Mouse (Mus musculus) liver, embryonic 11.5 days (tissue): ENCODE data around the gene Dpf2. TPM values are rescaled to one million over a fixed set of nuclear protein-coding genes. Genes with fewer than 3 reads are reported as not detected.
"Not testable (repeated sequence)": the region's sequence is repeated elsewhere in the genome, so short reads cannot be mapped to it uniquely, and the experiment has no call there.

Experiments
- ATAC-seq: fragments of 200-750 bp; cut with Nextera tagmentation; replicated peaks from 2 replicates; pipeline ENCODE4 v1.8.0; 2017; ENCODE audit warnings: moderate number of reproducible peaks, mild to moderate bottlenecking, moderate TSS enrichment, moderate library complexity; ENCODE audit not compliant: low FRiP score
- DNase-seq: peaks from one replicate; pipeline ENCODE4 v3.0.0-alpha.2; 2017; ENCODE audit warnings: low spot score
- H3K27ac ChIP-seq: fragments of 300-500 bp; sonication (generic); 2 replicates; pipeline ENCODE4 v1.5.1; 2014; ENCODE audit warnings: mild to moderate bottlenecking, low read depth, low read length, control low read depth
- H3K27me3 ChIP-seq: fragments of 300-500 bp; sonication (generic); replicated peaks from 2 replicates; pipeline ENCODE4 v1.6.1; 2014; ENCODE audit warnings: low read length, mixed read lengths; ENCODE audit not compliant: control insufficient read depth, insufficient read depth
- H3K36me3 ChIP-seq: fragments of 300-500 bp; sonication (generic); 2 replicates; pipeline ENCODE4 v1.6.1; 2014; ENCODE audit warnings: mild to moderate bottlenecking, low read length, moderate library complexity, mixed read lengths; ENCODE audit not compliant: control insufficient read depth, insufficient read depth
- H3K4me1 ChIP-seq: fragments of 300-500 bp; sonication (generic); replicated peaks from 2 replicates; pipeline ENCODE4 v1.6.1; 2014; ENCODE audit warnings: low read length, mixed read lengths; ENCODE audit not compliant: control insufficient read depth, insufficient read depth
- H3K4me2 ChIP-seq: fragments of 300-500 bp; sonication (generic); 2 replicates; pipeline ENCODE4 v1.6.1; 2014; ENCODE audit warnings: mild to moderate bottlenecking, control low read depth, moderate library complexity
- H3K4me3 ChIP-seq: fragments of 300-500 bp; sonication (generic); 2 replicates; pipeline ENCODE4 v1.5.1; 2014; ENCODE audit warnings: low read depth, low read length, control low read depth
- H3K9ac ChIP-seq: fragments of 300-500 bp; sonication (generic); 2 replicates; pipeline ENCODE4 v1.6.1; 2014; ENCODE audit warnings: low read depth, low read length, control low read depth
- H3K9me3 ChIP-seq: fragments of 300-500 bp; sonication (generic); 2 replicates; pipeline ENCODE4 v1.6.1; 2016; ENCODE audit warnings: low read length, inconsistent platforms, mixed read lengths; ENCODE audit not compliant: control insufficient read depth
- WGBS: fragments of 180-500 bp; shearing (Covaris S2); extraction: QIAGEN DNeasy Blood & Tissue Kit; methylation state at CpG from one replicate; pipeline ENCODE4 v1.1.7; 2014; 5-methylcytosine and 5-hydroxymethylcytosine counted together
- polyA plus RNA-seq: library from polyadenylated mRNA; unstranded; fragments of >200 nt; fragmentation: Nextera tagmentation; extraction: Ambion mirVana; gene quantifications from 2 replicates; pipeline ENCODE4 v1.2.1, GENCODE M21; 2014

Gene Dpf2
- polyA plus RNA-seq, 1 experiment from 2014 or later, result 119 TPM

DNA sequence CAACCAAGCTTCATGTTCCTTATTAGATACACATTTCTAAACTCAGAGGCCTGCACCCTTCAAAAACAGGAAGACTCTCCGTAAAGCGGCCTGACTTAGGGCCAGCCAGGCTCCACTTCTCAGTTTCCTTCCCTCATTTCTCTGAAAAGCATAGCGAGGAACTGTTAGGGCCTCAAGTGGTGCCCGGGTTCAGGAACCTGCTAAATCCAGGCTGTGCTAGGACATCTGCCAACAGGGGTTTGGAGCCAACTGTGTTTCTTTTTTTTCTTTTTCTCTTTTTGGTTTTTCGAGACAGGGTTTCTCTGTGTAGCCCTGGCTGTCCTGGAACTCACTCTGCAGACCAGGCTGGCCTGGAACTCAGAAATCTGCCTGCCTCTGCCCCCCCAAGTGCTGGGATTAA, 30.7 kb downstream of the Dpf2 start:
- not testable (repeated sequence) for H3K27ac ChIP-seq
- peaks cover 26% of the 10 kb centered on the region for H3K4me1 ChIP-seq

DNA sequence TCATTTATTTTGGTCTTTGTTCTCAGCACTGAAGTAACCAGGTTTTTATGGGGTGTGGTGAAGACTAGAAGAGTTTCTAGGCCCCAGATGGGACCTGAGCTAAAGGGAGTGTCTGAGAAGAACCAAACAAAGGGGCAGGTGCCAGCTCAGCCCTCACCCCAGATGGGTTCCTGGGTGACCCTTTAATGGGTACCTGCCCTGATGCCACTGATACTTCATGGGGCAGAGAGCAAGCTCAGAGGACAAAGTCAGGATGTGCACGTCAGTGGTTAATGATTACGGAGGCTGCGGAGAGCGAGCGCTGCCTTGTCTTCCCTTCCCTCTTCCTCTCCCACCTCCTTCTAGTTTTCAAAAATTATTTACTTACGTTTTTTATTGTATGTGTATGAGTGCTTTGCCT, 31.7 kb downstream of the Dpf2 start:
- Histone ChIP-seq H3K4me3 (no peak overlapping the region), H3K9me3 (no peaks in the 10 kb centered on the region), H3K27ac (no peak overlapping the region), H3K4me2 (no peak overlapping the region), H3K27me3 (no peaks in the 10 kb centered on the region), H3K4me1 (peaks cover 26% of the 10 kb centered on the region), H3K9ac (no peak overlapping the region), H3K36me3 (no peaks in the 10 kb centered on the region)
- WGBS, result 88% methylated on average over 6 of the region's 6 CpGs
- no peak for DNase-seq
- no peak for ATAC-seq

More for the DNA sequence above, 30.7 kb downstream of the Dpf2 start:
- H3K27me3 ChIP-seq, H3K36me3 ChIP-seq, H3K4me2 ChIP-seq, ATAC-seq, H3K9ac ChIP-seq, H3K4me3 ChIP-seq, DNase-seq, H3K9me3 ChIP-seq: not testable (repeated sequence)
- 56% methylated on average over 5 of the region's 5 CpGs for WGBS

DNA sequence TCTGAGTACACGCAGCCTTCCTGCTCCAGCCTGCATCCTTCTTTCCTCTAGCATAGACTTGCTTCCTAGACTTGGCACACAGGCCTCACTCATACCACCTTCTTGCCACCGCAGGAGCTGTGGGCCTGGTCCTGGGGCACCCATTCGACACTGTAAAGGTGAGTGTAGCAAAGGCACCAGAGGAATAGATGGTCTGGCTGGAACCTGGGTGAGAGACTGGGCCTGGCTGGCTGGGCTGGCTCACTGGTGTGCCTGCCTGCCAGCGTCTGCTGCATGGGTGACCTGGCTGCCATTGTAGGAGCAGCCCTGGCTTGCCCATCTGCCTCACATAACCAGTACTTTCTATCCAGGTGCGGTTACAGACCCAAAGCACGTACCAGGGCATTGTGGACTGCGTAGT, 33.1 kb downstream of the Dpf2 start:
- ATAC-seq, result no peak
- 88% methylated on average over 7 of the region's 7 CpGs for WGBS
- no peak for DNase-seq
- Histone ChIP-seq H3K27ac (no peak overlapping the region), H3K4me1 (peaks cover 27% of the 10 kb centered on the region), H3K9me3 (no peaks in the 10 kb centered on the region), H3K36me3 (no peaks in the 10 kb centered on the region), H3K4me2 (no peak overlapping the region), H3K4me3 (no peak overlapping the region), H3K9ac (no peak overlapping the region), H3K27me3 (no peaks in the 10 kb centered on the region)

DNA sequence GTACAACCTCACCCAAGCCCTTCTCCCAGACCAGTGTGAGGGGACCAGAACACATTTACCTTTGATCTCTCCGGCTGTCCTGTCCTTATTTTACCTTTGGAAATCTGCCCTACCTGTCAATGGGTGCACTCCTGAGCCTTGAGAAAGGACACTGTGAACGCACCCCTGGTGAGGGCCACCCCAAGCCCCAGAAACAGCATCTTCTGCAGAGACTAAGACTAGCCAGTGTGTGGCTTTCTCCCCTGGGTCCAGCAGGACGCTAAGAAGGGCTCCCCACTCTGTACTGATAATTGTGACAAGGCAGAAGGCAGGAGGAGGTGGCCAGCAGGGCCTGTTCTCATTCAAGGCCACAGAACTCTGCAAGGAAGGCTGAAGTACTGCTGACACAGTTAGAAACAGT, 33.9 kb downstream of the Dpf2 start:
- H3K4me1 ChIP-seq, result peaks cover 25% of the 10 kb centered on the region
- WGBS, result 67% methylated on average over 3 of the region's 3 CpGs
- DNase-seq (no peak), ATAC-seq (no peak)
- H3K27ac ChIP-seq, result no peak overlapping the region
- H3K9ac ChIP-seq, result 0 out of 2 replicates have a peak overlapping the region, but pooled peaks have one; percentile 7
- H3K4me2 ChIP-seq, result peak overlapping the region; percentile 39
- H3K36me3 ChIP-seq, result no peaks in the 10 kb centered on the region
- H3K27me3 ChIP-seq, result no peaks in the 10 kb centered on the region
- H3K9me3 ChIP-seq, result no peaks in the 10 kb centered on the region
- H3K4me3 ChIP-seq, result peak overlapping the region; percentile 23

DNA sequence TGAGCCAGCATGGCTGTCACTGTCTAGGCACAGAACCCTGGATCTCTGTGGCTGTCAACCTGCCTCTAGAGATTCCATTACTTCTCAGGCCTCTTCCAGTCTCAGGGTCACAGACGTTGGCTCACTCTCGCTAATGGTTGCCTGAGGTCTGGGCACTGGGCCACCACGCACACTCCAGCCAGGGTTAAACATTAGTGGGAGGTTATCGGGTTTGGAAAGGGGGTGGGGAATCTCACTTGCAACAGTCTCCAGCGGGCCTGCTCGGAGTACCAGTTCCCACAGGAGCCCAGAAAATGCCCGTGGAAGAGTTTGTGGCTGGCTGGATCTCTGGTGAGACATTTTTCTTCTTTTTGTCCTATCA, 34.5 kb downstream of the Dpf2 start:
- Histone ChIP-seq H3K9ac (peak overlapping the region; percentile 51; the same call in 1 of the 2 replicates), H3K4me3 (peak overlapping the region; percentile 23), H3K27ac (0 out of 2 replicates have a peak overlapping the region, but pooled peaks have one; percentile 2), H3K4me1 (peaks cover 28% of the 10 kb centered on the region), H3K9me3 (no peaks in the 10 kb centered on the region), H3K36me3 (no peaks in the 10 kb centered on the region), H3K4me2 (peak overlapping the region; percentile 39), H3K27me3 (no peaks in the 10 kb centered on the region)
- DNase-seq, result no peak
- WGBS, result 59% methylated on average over 7 of the region's 7 CpGs
- no peak for ATAC-seq

DNA sequence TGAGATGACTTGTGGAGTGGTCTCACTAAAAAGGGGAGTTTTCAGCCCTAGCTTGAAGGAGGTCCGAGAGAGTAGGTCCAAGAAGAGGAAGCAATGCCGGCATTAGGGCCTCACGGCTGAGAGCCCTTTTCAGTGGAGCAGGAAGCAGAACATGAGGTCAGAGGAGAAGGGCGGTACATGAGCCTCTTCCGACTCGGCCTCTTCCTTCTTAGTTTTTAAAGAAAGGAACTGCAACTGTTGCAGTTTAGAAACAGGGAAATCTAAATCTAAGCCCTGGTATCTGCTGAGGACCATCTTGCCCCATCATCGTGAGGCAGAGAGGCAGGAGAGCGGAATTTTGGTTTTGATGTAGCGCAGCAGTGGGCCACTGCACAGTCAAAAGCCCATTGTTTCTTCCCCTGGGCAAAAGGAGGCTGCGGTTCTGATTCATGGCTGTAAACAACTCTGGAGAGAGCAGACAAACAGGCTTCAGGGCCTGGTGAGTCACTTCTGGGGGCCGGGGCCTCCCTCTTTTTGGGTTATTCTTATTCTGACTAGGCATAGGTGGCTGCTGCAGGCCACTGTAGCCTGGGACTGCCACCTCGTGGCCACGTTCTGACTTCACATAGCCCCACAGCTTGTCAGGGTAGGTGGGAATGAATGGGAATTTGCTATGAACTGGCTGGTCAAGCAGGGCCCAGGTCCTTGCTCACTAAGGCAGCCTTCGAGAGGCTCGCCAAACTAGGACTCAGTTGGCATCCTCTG, 35.0 kb downstream of the Dpf2 start, which contains the start of gene Slc25a45:
TSS of gene Slc25a45 (plus strand) at position 191 of the 744 bp plus-strand sequence.
- H3K4me2 ChIP-seq, result peak within 1 kb of the TSS; percentile 39
- H3K9ac ChIP-seq, result peak within 1 kb of the TSS; percentile 51
- DNase-seq, result peak; percentile 63
- ATAC-seq, result peak; percentile 65
- H3K36me3 ChIP-seq, result no peaks in the 10 kb centered on the region
- no peaks in the 10 kb centered on the region for H3K9me3 ChIP-seq
- no peaks in the 10 kb centered on the region for H3K27me3 ChIP-seq
- peak within 1 kb of the TSS; percentile 23 for H3K4me3 ChIP-seq
- peak within 1 kb of the TSS; percentile 66 for H3K27ac ChIP-seq
- peaks cover 31% of the 10 kb centered on the region for H3K4me1 ChIP-seq
- WGBS, result 43% methylated on average over 15 of the region's 15 CpGs

DNA sequence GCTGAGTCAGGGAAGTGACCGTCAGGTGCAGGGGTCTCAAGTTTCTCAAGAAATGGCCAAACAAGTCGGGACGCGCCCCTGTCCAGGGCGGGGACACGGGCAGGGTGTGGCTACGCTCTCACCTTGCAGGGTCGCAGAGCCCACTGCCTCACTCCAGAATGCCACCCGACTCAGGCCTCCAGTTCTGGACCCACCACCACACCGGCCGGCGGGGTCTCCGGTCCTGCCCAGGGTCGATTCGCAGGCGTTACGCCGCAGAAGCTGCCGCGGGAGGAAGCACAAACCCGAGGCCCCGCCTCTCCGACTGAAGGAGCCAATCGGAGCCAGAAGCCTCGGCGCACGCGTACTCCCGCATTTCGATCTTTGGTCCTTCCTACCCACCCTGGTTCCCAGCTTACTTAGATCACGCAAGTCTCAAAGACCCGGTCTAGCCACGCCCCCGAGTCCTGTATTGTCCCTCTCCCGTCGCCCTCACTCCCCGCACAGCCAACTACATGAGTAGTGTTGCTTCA, 37.8 kb downstream of the Dpf2 start, which contains the start of gene Frmd8:
TSS of gene Frmd8 (minus strand) at position 306 of the 512 bp plus-strand sequence.
- under 1% methylated on average over 37 of the region's 37 CpGs for WGBS
- peak within 1 kb of the TSS; percentile 84 for H3K4me3 ChIP-seq
- H3K4me2 ChIP-seq, result peak within 1 kb of the TSS; percentile 78
- H3K27ac ChIP-seq, result peak within 1 kb of the TSS; percentile 69
- H3K27me3 ChIP-seq, result no peaks in the 10 kb centered on the region
- H3K36me3 ChIP-seq, result peaks cover 4% of the 10 kb centered on the region; the same call in 1 of the 2 replicates
- no peaks in the 10 kb centered on the region for H3K9me3 ChIP-seq
- ATAC-seq (peak; percentile 81), DNase-seq (peak; percentile 90)
- H3K4me1 ChIP-seq, result peaks cover 47% of the 10 kb centered on the region
- peak within 1 kb of the TSS; percentile 88 for H3K9ac ChIP-seq

DNA sequence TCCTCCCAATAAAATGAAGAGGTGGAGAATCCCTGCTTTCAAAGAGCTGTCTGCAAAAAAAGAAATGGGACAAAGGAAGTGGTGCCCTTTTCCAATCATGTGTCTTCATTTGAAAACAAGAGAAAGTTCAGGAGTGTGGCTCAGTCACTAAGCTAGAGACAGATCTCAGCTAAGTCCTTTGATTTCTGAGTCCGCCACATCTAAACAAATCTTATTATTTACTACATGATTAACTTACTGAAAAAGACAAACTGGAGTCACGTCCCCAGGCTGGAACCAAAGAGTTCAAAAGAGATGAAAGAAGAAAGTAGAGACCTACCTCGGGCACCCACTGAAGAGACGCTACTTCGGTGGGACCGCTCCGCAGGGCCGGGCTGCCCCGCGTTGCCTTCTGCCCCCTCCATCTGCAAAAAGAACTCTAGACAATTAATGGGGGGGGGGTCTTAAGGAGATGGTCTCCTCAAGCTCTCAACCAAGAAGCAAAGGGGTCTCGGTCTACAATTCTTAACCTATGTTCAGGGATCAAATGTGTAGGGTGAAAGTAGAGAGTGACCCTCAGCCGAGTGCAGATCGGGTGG, 38.3 kb downstream of the Dpf2 start:
- Histone ChIP-seq H3K4me1 (peaks cover 47% of the 10 kb centered on the region), H3K4me2 (peak overlapping the region; percentile 78), H3K36me3 (peaks cover 6% of the 10 kb centered on the region; the same call in 1 of the 2 replicates), H3K27me3 (no peaks in the 10 kb centered on the region), H3K27ac (peak overlapping the region; percentile 69), H3K9ac (peak overlapping the region; percentile 88), H3K9me3 (no peaks in the 10 kb centered on the region), H3K4me3 (peak overlapping the region; percentile 84)
- no peak for ATAC-seq
- WGBS, result 10% methylated on average over 13 of the region's 13 CpGs
- DNase-seq, result no peak
